Mouse (Mus musculus) limb, embryonic 10.5 days (tissue): ENCODE data around the gene Olfr1100. TPM values are rescaled to one million over a fixed set of nuclear protein-coding genes. Genes with fewer than 3 reads are reported as not detected.

Experiments used
- DNase-seq: peaks from one replicate; pipeline ENCODE4 v3.0.0-alpha.2; 2017; ENCODE audit warnings: low spot score
- H3K27ac ChIP-seq: fragments of 300-500 bp; sonication (generic); 2 replicates; pipeline ENCODE4 v1.5.1; 2016; ENCODE audit warnings: mild to moderate bottlenecking
- H3K27me3 ChIP-seq: fragments of 300-500 bp; sonication (generic); 2 replicates; pipeline ENCODE4 v1.6.1; 2016; ENCODE audit warnings: low read depth, mild to moderate bottlenecking; ENCODE audit not compliant: poor library complexity, severe bottlenecking
- H3K36me3 ChIP-seq: fragments of 300-500 bp; sonication (generic); 2 replicates; pipeline ENCODE4 v1.6.1; 2016; ENCODE audit warnings: mild to moderate bottlenecking, moderate library complexity
- H3K4me1 ChIP-seq: fragments of 300-500 bp; sonication (generic); 2 replicates; pipeline ENCODE4 v1.6.1; 2016
- H3K4me3 ChIP-seq: fragments of 300-500 bp; sonication (generic); 2 replicates; pipeline ENCODE4 v1.5.1; 2016; ENCODE audit warnings: mild to moderate bottlenecking, moderate library complexity
- H3K9me3 ChIP-seq: fragments of 300-500 bp; sonication (generic); replicated peaks from 2 replicates; pipeline ENCODE4 v1.6.1; 2016; ENCODE audit warnings: mild to moderate bottlenecking
- WGBS: fragments of 180-500 bp; shearing (Covaris S2); methylation state at CpG from one replicate; pipeline ENCODE4 v1.1.7; 2016; 5-methylcytosine and 5-hydroxymethylcytosine counted together
- polyA plus RNA-seq: library from polyadenylated mRNA; unstranded; fragments of >200 nt; fragmentation: Nextera tagmentation; extraction: Ambion mirVana; gene quantifications from 2 replicates; pipeline ENCODE4 v1.2.1, GENCODE M21; 2016

Gene Olfr1100
- not detected in 2 replicates for polyA plus RNA-seq

- no peak within 1 kb of the TSS for H3K4me3 ChIP-seq
- H3K9me3 ChIP-seq: no peaks in the 10 kb centered on the region
- H3K27ac ChIP-seq: no peak within 1 kb of the TSS
- WGBS: 93% methylated on average over 3 of the region's 3 CpGs
- H3K36me3 ChIP-seq: no peaks in the 10 kb centered on the region
- H3K27me3 ChIP-seq: no peaks in the 10 kb centered on the region
- H3K4me1 ChIP-seq: no peaks in the 10 kb centered on the region
- DNase-seq: no peak
These were observed at the start of gene Olfr1100 for GRCm38 (mm10) chr2:86979854-86980253. TSS of gene Olfr1100 (minus strand) at chr2:86979954.

- H3K9me3 ChIP-seq: no peaks in the 10 kb centered on the region
- no peaks in the 10 kb centered on the region for H3K36me3 ChIP-seq
- no peak within 1 kb of the TSS for H3K4me3 ChIP-seq
- WGBS: 97% methylated on average over 1 of the region's 1 CpGs
- H3K27me3 ChIP-seq: no peaks in the 10 kb centered on the region
- no peaks in the 10 kb centered on the region for H3K4me1 ChIP-seq
- DNase-seq: no peak
- no peak within 1 kb of the TSS for H3K27ac ChIP-seq
These were observed 47.2 kb upstream of the Olfr1100 start, which contains the start of gene Olfr1104 for GRCm38 (mm10) chr2:87026980-87027379. TSS of gene Olfr1104 (minus strand) at chr2:87027080.

GRCm38 (mm10) chr2:86998098-86998497, 18.3 kb upstream of the Olfr1100 start, which contains the start of gene Olfr1102:
TSS of gene Olfr1102 (plus strand) at chr2:86998398.
- Histone ChIP-seq H3K36me3 (no peaks in the 10 kb centered on the region), H3K9me3 (no peaks in the 10 kb centered on the region), H3K27ac (no peak within 1 kb of the TSS), H3K27me3 (no peaks in the 10 kb centered on the region), H3K4me1 (no peaks in the 10 kb centered on the region), H3K4me3 (no peak within 1 kb of the TSS)
- no peak for DNase-seq

GRCm38 (mm10) chr2:86991121-86991520, 11.4 kb upstream of the Olfr1100 start, which contains the start of gene Olfr1101:
TSS of gene Olfr1101 (minus strand) at chr2:86991221.
- no peak for DNase-seq
- Histone ChIP-seq H3K36me3 (no peaks in the 10 kb centered on the region), H3K4me1 (no peaks in the 10 kb centered on the region), H3K4me3 (no peak within 1 kb of the TSS), H3K27ac (no peak within 1 kb of the TSS), H3K9me3 (no peaks in the 10 kb centered on the region), H3K27me3 (no peaks in the 10 kb centered on the region)
- WGBS: 87% methylated on average over 3 of the region's 3 CpGs

GRCm38 (mm10) chr2:86960593-86960992, 19.2 kb downstream of the Olfr1100 start, which contains the start of gene Olfr1099:
TSS of gene Olfr1099 (minus strand) at chr2:86960693.
- Histone ChIP-seq H3K4me1 (no peaks in the 10 kb centered on the region), H3K36me3 (no peaks in the 10 kb centered on the region), H3K27me3 (no peaks in the 10 kb centered on the region), H3K27ac (no peak within 1 kb of the TSS), H3K9me3 (no peaks in the 10 kb centered on the region), H3K4me3 (no peak within 1 kb of the TSS)
- 92% methylated on average over 1 of the region's 1 CpGs for WGBS
- no peak for DNase-seq

GRCm38 (mm10) chr2:86926557-86926956, 53.2 kb downstream of the Olfr1100 start:
- no peaks in the 10 kb centered on the region for H3K4me1 ChIP-seq
- H3K27me3 ChIP-seq: no peaks in the 10 kb centered on the region
- H3K9me3 ChIP-seq: no peaks in the 10 kb centered on the region
- H3K27ac ChIP-seq: no peak overlapping the region
- no peak for DNase-seq
- no peak overlapping the region for H3K4me3 ChIP-seq
- H3K36me3 ChIP-seq: no peaks in the 10 kb centered on the region

Other genes with a start within 250 kb of the Olfr1100 start
- gene Olfr1089, start 246.3 kb downstream of the Olfr1100 start, polyA plus RNA-seq: not detected in 2 replicates
- gene Olfr1090, start 221.0 kb downstream of the Olfr1100 start, polyA plus RNA-seq: not detected in 2 replicates
- gene Olfr1093, start 197.5 kb downstream of the Olfr1100 start, polyA plus RNA-seq: not detected in 2 replicates
- not detected in 2 replicates for gene Olfr141, start 169.9 kb downstream of the Olfr1100 start, polyA plus RNA-seq
- gene Olfr1094, start 155.3 kb downstream of the Olfr1100 start, polyA plus RNA-seq: not detected in 2 replicates
- gene Olfr1095, start 128.3 kb downstream of the Olfr1100 start, polyA plus RNA-seq: not detected in 2 replicates
- gene Gm13723, start 105.2 kb downstream of the Olfr1100 start, polyA plus RNA-seq: not detected in 2 replicates
- not detected in 2 replicates for gene Olfr1097, start 87.7 kb downstream of the Olfr1100 start, polyA plus RNA-seq
- not detected in 2 replicates for gene Olfr1098, start 55.4 kb downstream of the Olfr1100 start, polyA plus RNA-seq
- gene Olfr1099, start 19.3 kb downstream of the Olfr1100 start, polyA plus RNA-seq: not detected in 2 replicates
- gene Olfr1101, start 11.3 kb upstream of the Olfr1100 start, polyA plus RNA-seq: not detected in 2 replicates
- gene Olfr1102, start 18.4 kb upstream of the Olfr1100 start, polyA plus RNA-seq: not detected in 2 replicates
- not detected in 2 replicates for gene Olfr1104, start 47.1 kb upstream of the Olfr1100 start, polyA plus RNA-seq
- not detected in 2 replicates for gene Olfr1105, start 56.6 kb upstream of the Olfr1100 start, polyA plus RNA-seq
- gene Olfr1106, start 72.3 kb upstream of the Olfr1100 start, polyA plus RNA-seq: not detected in 2 replicates
- gene Olfr1107, start 95.9 kb upstream of the Olfr1100 start, polyA plus RNA-seq: not detected in 2 replicates
- not detected in 2 replicates for gene Olfr1109, start 116.1 kb upstream of the Olfr1100 start, polyA plus RNA-seq
- not detected in 2 replicates for gene Olfr259, start 134.6 kb upstream of the Olfr1100 start, polyA plus RNA-seq
- not detected in 2 replicates for gene Olfr1110, start 160.3 kb upstream of the Olfr1100 start, polyA plus RNA-seq
- not detected in 2 replicates for gene Olfr1111, start 172.7 kb upstream of the Olfr1100 start, polyA plus RNA-seq
- gene Olfr1112, start 207.8 kb upstream of the Olfr1100 start, polyA plus RNA-seq: not detected in 2 replicates
- not detected in 2 replicates for gene Olfr1113, start 229.0 kb upstream of the Olfr1100 start, polyA plus RNA-seq